Mouse (Mus musculus) cortical plate, adult 2 months (tissue): ENCODE measurements around the gene Cdkl4.

Experiments
- CTCF ChIP-seq: fragments of 200-500 bp; IDR thresholded peaks from 2 replicates; pipeline ENCODE4 v1.5.1; 2011; ENCODE audit warnings: mild to moderate bottlenecking, control low read depth, low read length; ENCODE audit not compliant: insufficient read depth; ENCODE audit errors: extremely low read depth
- POLR2A ChIP-seq: fragments of 200-500 bp; IDR thresholded peaks from 2 replicates; pipeline ENCODE4 v1.6.1; 2011; ENCODE audit warnings: mild to moderate bottlenecking, low read length, control low read depth; ENCODE audit not compliant: insufficient read depth; ENCODE audit errors: extremely low read depth

DNA sequence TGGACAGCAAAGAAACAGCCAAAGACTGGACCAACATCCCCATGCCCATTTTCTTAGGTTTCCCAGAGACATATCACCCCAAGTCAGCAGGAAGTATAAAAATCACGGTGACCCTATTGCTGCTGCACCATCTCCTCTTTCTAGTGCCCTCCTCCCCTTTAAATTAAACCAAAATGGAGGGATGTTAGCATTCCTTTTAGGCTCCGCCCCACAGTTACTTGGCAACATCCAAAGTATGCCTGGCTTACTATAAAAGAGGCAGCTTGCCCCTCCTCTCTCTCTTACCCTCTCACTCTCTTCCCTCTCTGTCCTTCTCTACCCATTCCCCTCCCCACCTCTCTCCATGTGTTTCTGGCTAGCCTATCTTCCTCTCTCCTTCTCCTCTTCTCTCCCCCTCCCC, 9.2 kb downstream of the Cdkl4 start:
- no peak for TF ChIP-seq POLR2A
- no peak for TF ChIP-seq CTCF
